Mouse (Mus musculus): ENCODE results near the gene Fv1. TPM values are rescaled to one million over a fixed set of nuclear protein-coding genes. Genes with fewer than 3 reads are reported as not detected.

Gene Fv1
- polyA plus RNA-seq, 1 experiment from 2014 or later: 9.0 TPM

- no peak overlapping the region for H3K9ac ChIP-seq (ENCODE audit: low read length)
- H3K9me3 ChIP-seq (ENCODE audit: control insufficient read depth, low read length): no peaks in the 10 kb centered on the region
- no peaks in the 10 kb centered on the region for H3K4me1 ChIP-seq (replicated peaks; ENCODE audit: control insufficient read depth, insufficient read depth, low read length)
- no peak overlapping the region for H3K4me3 ChIP-seq (ENCODE audit: low read depth, low read length)
- ATAC-seq (replicated peaks; ENCODE audit: low FRiP score, low TSS enrichment, low read depth): no peak
- H3K27ac ChIP-seq (ENCODE audit: low read depth): no peak overlapping the region
- no peak for DNase-seq (ENCODE audit: low spot score)
- H3K27me3 ChIP-seq (replicated peaks; ENCODE audit: control insufficient read depth, insufficient read depth, low read length): no peaks in the 10 kb centered on the region
- WGBS: 80% methylated on average over 6 of the region's 6 CpGs
- no peak overlapping the region for H3K4me2 ChIP-seq (ENCODE audit: low read length)
- H3K36me3 ChIP-seq (ENCODE audit: control insufficient read depth, insufficient read depth, low read length): peaks cover 84% of the 10 kb centered on the region
Measured at GRCm38 (mm10) chr4:147890341-147890740, 21.6 kb downstream of the Fv1 start.

GRCm38 (mm10) chr4:147895815-147896330 lies 27.1 kb downstream of the Fv1 start:
- Histone ChIP-seq H3K27me3 (replicated peaks; ENCODE audit: control insufficient read depth, insufficient read depth, low read length) (no peaks in the 10 kb centered on the region), H3K9me3 (ENCODE audit: control insufficient read depth, low read length) (no peaks in the 10 kb centered on the region), H3K4me2 (ENCODE audit: low read length) (no peak overlapping the region), H3K4me3 (ENCODE audit: low read depth, low read length) (no peak overlapping the region), H3K9ac (ENCODE audit: low read length) (no peak overlapping the region), H3K4me1 (replicated peaks; ENCODE audit: control insufficient read depth, insufficient read depth, low read length) (no peaks in the 10 kb centered on the region), H3K36me3 (ENCODE audit: control insufficient read depth, insufficient read depth, low read length) (peaks cover 82% of the 10 kb centered on the region), H3K27ac (ENCODE audit: low read depth) (no peak overlapping the region)
- WGBS: 94% methylated on average over 4 of the region's 4 CpGs
- DNase-seq (ENCODE audit: low spot score) (no peak), ATAC-seq (replicated peaks; ENCODE audit: low FRiP score, low TSS enrichment, low read depth) (no peak)

- WGBS: 59% methylated on average over 1 of the region's 1 CpGs
- DNase-seq (ENCODE audit: low spot score) (no peak), ATAC-seq (replicated peaks; ENCODE audit: low FRiP score, low TSS enrichment, low read depth) (no peak)
- Histone ChIP-seq H3K36me3 (ENCODE audit: control insufficient read depth, insufficient read depth, low read length) (peaks cover 77% of the 10 kb centered on the region), H3K4me3 (ENCODE audit: low read depth, low read length) (no peak overlapping the region), H3K4me1 (replicated peaks; ENCODE audit: control insufficient read depth, insufficient read depth, low read length) (no peaks in the 10 kb centered on the region), H3K27me3 (replicated peaks; ENCODE audit: control insufficient read depth, insufficient read depth, low read length) (no peaks in the 10 kb centered on the region), H3K27ac (ENCODE audit: low read depth) (no peak overlapping the region), H3K9ac (ENCODE audit: low read length) (no peak overlapping the region), H3K9me3 (ENCODE audit: control insufficient read depth, low read length) (no peaks in the 10 kb centered on the region), H3K4me2 (ENCODE audit: low read length) (no peak overlapping the region)
Measured at GRCm38 (mm10) chr4:147896411-147896810, 27.6 kb downstream of the Fv1 start.

- 86% methylated on average over 3 of the region's 3 CpGs for WGBS
Measured at GRCm38 (mm10) chr4:147897348-147897747, 28.6 kb downstream of the Fv1 start.

GRCm38 (mm10) chr4:147900452-147900851 lies 31.7 kb downstream of the Fv1 start:
- no peak for DNase-seq (ENCODE audit: low spot score)
- Histone ChIP-seq H3K27ac (ENCODE audit: low read depth) (no peak overlapping the region), H3K9me3 (ENCODE audit: control insufficient read depth, low read length) (no peaks in the 10 kb centered on the region), H3K36me3 (ENCODE audit: control insufficient read depth, insufficient read depth, low read length) (peaks cover 59% of the 10 kb centered on the region), H3K4me2 (ENCODE audit: low read length) (no peak overlapping the region), H3K4me3 (ENCODE audit: low read depth, low read length) (no peak overlapping the region), H3K4me1 (replicated peaks; ENCODE audit: control insufficient read depth, insufficient read depth, low read length) (peaks cover 8% of the 10 kb centered on the region), H3K9ac (ENCODE audit: low read length) (no peak overlapping the region), H3K27me3 (replicated peaks; ENCODE audit: control insufficient read depth, insufficient read depth, low read length) (no peaks in the 10 kb centered on the region)
- 85% methylated on average over 7 of the region's 7 CpGs for WGBS
- ATAC-seq (replicated peaks; ENCODE audit: low FRiP score, low TSS enrichment, low read depth): no peak

More at GRCm38 (mm10) chr4:147897348-147897747, 28.6 kb downstream of the Fv1 start:
- Histone ChIP-seq H3K36me3 (ENCODE audit: control insufficient read depth, insufficient read depth, low read length) (peaks cover 75% of the 10 kb centered on the region), H3K9ac (ENCODE audit: low read length) (no peak overlapping the region), H3K4me3 (ENCODE audit: low read depth, low read length) (no peak overlapping the region), H3K9me3 (ENCODE audit: control insufficient read depth, low read length) (no peaks in the 10 kb centered on the region), H3K27ac (ENCODE audit: low read depth) (no peak overlapping the region), H3K4me1 (replicated peaks; ENCODE audit: control insufficient read depth, insufficient read depth, low read length) (no peaks in the 10 kb centered on the region), H3K4me2 (ENCODE audit: low read length) (no peak overlapping the region), H3K27me3 (replicated peaks; ENCODE audit: control insufficient read depth, insufficient read depth, low read length) (no peaks in the 10 kb centered on the region)
- DNase-seq (ENCODE audit: low spot score) (no peak), ATAC-seq (replicated peaks; ENCODE audit: low FRiP score, low TSS enrichment, low read depth) (no peak)

- no peak overlapping the region for H3K9ac ChIP-seq (ENCODE audit: low read length)
- H3K36me3 ChIP-seq (ENCODE audit: control insufficient read depth, insufficient read depth, low read length): peaks cover 35% of the 10 kb centered on the region
- no peak overlapping the region for H3K27ac ChIP-seq (ENCODE audit: low read depth)
- H3K4me1 ChIP-seq (replicated peaks; ENCODE audit: control insufficient read depth, insufficient read depth, low read length): peaks cover 8% of the 10 kb centered on the region
- no peaks in the 10 kb centered on the region for H3K27me3 ChIP-seq (replicated peaks; ENCODE audit: control insufficient read depth, insufficient read depth, low read length)
- H3K9me3 ChIP-seq (ENCODE audit: control insufficient read depth, low read length): no peaks in the 10 kb centered on the region
- DNase-seq (ENCODE audit: low spot score) (no peak), ATAC-seq (replicated peaks; ENCODE audit: low FRiP score, low TSS enrichment, low read depth) (no peak)
- WGBS: 88% methylated on average over 12 of the region's 12 CpGs
- H3K4me2 ChIP-seq (ENCODE audit: low read length): no peak overlapping the region
- H3K4me3 ChIP-seq (ENCODE audit: low read depth, low read length): no peak overlapping the region
Measured at GRCm38 (mm10) chr4:147902906-147903500, 34.2 kb downstream of the Fv1 start.

GRCm38 (mm10) chr4:147903601-147904000 lies 34.8 kb downstream of the Fv1 start:
- peaks cover 29% of the 10 kb centered on the region for H3K36me3 ChIP-seq (ENCODE audit: control insufficient read depth, insufficient read depth, low read length)
- H3K4me2 ChIP-seq (ENCODE audit: low read length): peak overlapping the region; percentile 54
- H3K4me1 ChIP-seq (replicated peaks; ENCODE audit: control insufficient read depth, insufficient read depth, low read length): peaks cover 8% of the 10 kb centered on the region
- ATAC-seq (replicated peaks; ENCODE audit: low FRiP score, low TSS enrichment, low read depth): no peak
- H3K27ac ChIP-seq (ENCODE audit: low read depth): no peak overlapping the region
- H3K27me3 ChIP-seq (replicated peaks; ENCODE audit: control insufficient read depth, insufficient read depth, low read length): no peaks in the 10 kb centered on the region
- WGBS: 83% methylated on average over 3 of the region's 3 CpGs
- no peak for DNase-seq (ENCODE audit: low spot score)
- peak overlapping the region; percentile 83 for H3K9ac ChIP-seq (ENCODE audit: low read length)
- peak overlapping the region; percentile 82 for H3K4me3 ChIP-seq (ENCODE audit: low read depth, low read length)
- H3K9me3 ChIP-seq (ENCODE audit: control insufficient read depth, low read length): no peaks in the 10 kb centered on the region

- Histone ChIP-seq H3K9me3 (ENCODE audit: control insufficient read depth, low read length) (no peaks in the 10 kb centered on the region), H3K4me2 (ENCODE audit: low read length) (peak within 1 kb of the TSS; percentile 63), H3K27me3 (replicated peaks; ENCODE audit: control insufficient read depth, insufficient read depth, low read length) (no peaks in the 10 kb centered on the region), H3K9ac (ENCODE audit: low read length) (peak within 1 kb of the TSS; percentile 83), H3K4me1 (replicated peaks; ENCODE audit: control insufficient read depth, insufficient read depth, low read length) (peaks cover 8% of the 10 kb centered on the region), H3K4me3 (ENCODE audit: low read depth, low read length) (peak within 1 kb of the TSS; percentile 82), H3K27ac (ENCODE audit: low read depth) (peak within 1 kb of the TSS; percentile 88), H3K36me3 (ENCODE audit: control insufficient read depth, insufficient read depth, low read length) (peaks cover 21% of the 10 kb centered on the region)
- DNase-seq (ENCODE audit: low spot score) (peak; percentile 97), ATAC-seq (replicated peaks; ENCODE audit: low FRiP score, low TSS enrichment, low read depth) (peak; percentile 96)
- WGBS: 1% methylated on average over 57 of the region's 59 CpGs
Measured at GRCm38 (mm10) chr4:147904313-147905089, 35.7 kb downstream of the Fv1 start, which contains the start of gene Mfn2. Mfn2 (minus strand) TSS chr4:147904704.
